Mouse (Mus musculus) megakaryocyte, embryonic 14.5 days (primary cell): ENCODE results near the gene Cnfn.

Experiments
- FLI1 ChIP-seq: IDR thresholded peaks from 2 replicates; pipeline ENCODE4 v1.6.1; 2012; ENCODE audit warnings: low read length, inconsistent platforms, mixed read lengths
- GATA1 ChIP-seq: IDR thresholded peaks from 3 replicates; pipeline ENCODE4 v1.6.1; 2012; ENCODE audit warnings: mixed read lengths, low read length, inconsistent platforms, borderline replicate concordance

DNA sequence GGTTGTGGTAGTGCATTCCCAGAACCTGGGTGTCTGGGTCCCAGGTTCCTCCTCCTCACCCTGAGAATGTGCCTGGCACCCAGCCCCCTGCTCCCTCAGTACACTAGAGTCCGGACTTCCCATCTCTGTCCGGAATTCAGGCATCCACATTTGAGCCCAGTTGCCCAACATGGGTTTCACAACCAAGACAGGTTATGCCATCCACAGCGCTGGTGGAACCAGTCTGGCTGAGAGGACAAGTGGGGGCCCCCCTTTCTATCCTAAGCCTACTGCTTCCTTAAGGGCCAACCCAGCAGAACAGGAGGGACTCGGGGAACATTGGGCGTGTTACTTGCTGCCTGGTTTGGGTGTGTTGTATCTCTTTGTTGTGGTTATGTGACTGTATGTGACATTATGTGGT, 2.9 kb upstream of the Cnfn start:
- TF ChIP-seq FLI1 (no peak), GATA1 (no peak)
